Mouse (Mus musculus) liver, embryonic 14 days (tissue): Measurements from ENCODE around the gene P2ry6. TPM values are rescaled to one million over a fixed set of nuclear protein-coding genes. Genes with fewer than 3 reads are reported as not detected.

Source experiments
- polyA plus RNA-seq: library from polyadenylated mRNA; depleted of rRNA; stranded (reverse); fragments of >200 nt; gene quantifications from 2 replicates; pipeline ENCODE4 v1.2.3, GENCODE M21; 2012; rRNA removed

P2ry6 gene
- 1.7 and 2.4 TPM in 2 replicates for polyA plus RNA-seq

GRCm38 (mm10) chr7:100974135-100974903, at the start of gene P2ry6:
TSS of gene P2ry6 (minus strand) at chr7:100974649.

GRCm38 (mm10) chr7:101012541-101012940, 38.1 kb upstream of the P2ry6 start, which contains the start of gene P2ry2:
TSS of gene P2ry2 (minus strand) at chr7:101012866.

GRCm38 (mm10) chr7:100931926-100932480, 42.4 kb downstream of the P2ry6 start, which contains the start of gene Arhgef17:
TSS of gene Arhgef17 (minus strand) at chr7:100932107.

Other genes starting within 250 kb of the P2ry6 start
- gene Relt, start 111.2 kb downstream of the P2ry6 start, polyA plus RNA-seq = 14.9 and 17.3 TPM in 2 replicates
- 1.7 TPM in 2 replicates for gene Arhgef17, start 42.5 kb downstream of the P2ry6 start, polyA plus RNA-seq
- 0.44 and 0.51 TPM in 2 replicates for gene P2ry2, start 38.2 kb upstream of the P2ry6 start, polyA plus RNA-seq
- gene Fchsd2, start 118.2 kb upstream of the P2ry6 start, polyA plus RNA-seq = 3.4 and 4.0 TPM in 2 replicates